Comparison of ENCODE assay signal across 8 mouse cellular contexts in genomic region chr13:21158785-21159474, GRCm38 (mm10). TPM values are rescaled to one million over a fixed set of nuclear protein-coding genes. Genes with fewer than 3 reads are reported as not detected.
DNase-seq lines count a peak whose midpoint lies in the region; ATAC-seq and TF ChIP-seq lines count a peak whose summit lies in the region.

No protein-coding gene starts in this region.

- POLR2A ChIA-PET in Patski (lab: Charles Lee), result no interaction called here

- peak overlapping the region; percentile 90 for H3K4me2 ChIP-seq in hindbrain, embryonic 13.5 days

- TF ChIP-seq CTCF in Patski (IDR thresholded peaks at IDR 0.05), result peak; percentile 94

- H3K27ac ChIP-seq in hindbrain, embryonic 13.5 days, result no peak overlapping the region

- 1% methylated on average over 19 of the region's 19 CpGs for WGBS in hindbrain, embryonic 13.5 days

- CTCF ChIA-PET in Patski (lab: Charles Lee), result interaction anchor here (1.0 to 3.9 kb wide), 3 partner anchors 10 to 41 kb away, joined by 3 to 12 read pairs (median 7); no protein-coding TSS in a partner anchor

- H3K4me1 ChIP-seq in hindbrain, embryonic 13.5 days (replicated peaks), result peaks cover 6% of the 10 kb centered on the region; the same call in 1 of the 2 replicates

- H3K9me3 ChIP-seq in hindbrain, embryonic 13.5 days, result no peaks in the 10 kb centered on the region

- peak overlapping the region; percentile 63 for H3K4me3 ChIP-seq in hindbrain, embryonic 13.5 days

- H3K36me3 ChIP-seq in hindbrain, embryonic 13.5 days, result no peaks in the 10 kb centered on the region

- DNase-seq in Patski (ENCODE audit: low read depth, low spot score), result no peak
- DNase-seq in cerebellum, adult 9-10 months, result peak; percentile 92
- DNase-seq in left cerebral cortex, adult 8-10 months (ENCODE audit: low spot score in 2 of 2), result peak; percentile 65 to 72
- peak; percentile 83 to 91 for DNase-seq in right cerebral cortex, postnatal 10 days (ENCODE audit: low spot score in 2 of 2)
- DNase-seq in urinary bladder, postnatal 4 days (ENCODE audit: low spot score in 2 of 2), result peak; percentile 62 to 91

- in situ Hi-C loops in Patski (cut with MboI; ENCODE audit: low pct_unique_long_range_greater_than_20kb), result loop anchor here (5.0 to 25.0 kb wide), 2 partner anchors 847 to 1797 kb away; no protein-coding TSS in a partner anchor

- peaks cover 6% of the 10 kb centered on the region for H3K27me3 ChIP-seq in Patski
- 0 out of 2 replicates have a peak, but pooled peaks cover under 1% of the 10 kb centered on the region for H3K27me3 ChIP-seq in hindbrain, embryonic 13.5 days

- peak overlapping the region; percentile 75 for H3K9ac ChIP-seq in hindbrain, embryonic 13.5 days

- ATAC-seq in Patski, result peak; percentile 63
- ATAC-seq in frontal cortex, adult (ENCODE audit: low TSS enrichment), result peak; percentile 90
- ATAC-seq in hindbrain, embryonic 13.5 days (ENCODE audit: low FRiP score), result peak; percentile 49
- ATAC-seq in megakaryocyte, adult 5-6 weeks (ENCODE audit: poor library complexity, severe bottlenecking), result peak; percentile 73

RNA-seq across cellular contexts. Expression of gene Olfr1368, which starts 13.3 kb away (rescaled TPM):
- polyA plus RNA-seq in Patski (2021), result not detected
- polyA plus RNA-seq in hindbrain, embryonic 13.5 days (2015; fragmentation: Nextera tagmentation; extraction: Ambion mirVana), result not detected in 2 replicates
- not detected for total RNA-seq in left cerebral cortex, adult 8-10 months (2022)
- not detected in 2 replicates for total RNA-seq in megakaryocyte, adult 5-6 weeks (2015)
- not detected in 2 replicates for total RNA-seq in megakaryocyte, adult 5-6 weeks (2017)

RNA-seq across cellular contexts. Expression of gene Trim27, which starts 20.3 kb away (rescaled TPM):
- 57.8 TPM for polyA plus RNA-seq in Patski (2021)
- 82.6 and 82.9 TPM in 2 replicates for polyA plus RNA-seq in hindbrain, embryonic 13.5 days (2015; fragmentation: Nextera tagmentation; extraction: Ambion mirVana)
- 10 to 100 TPM; 34.1 to 39.5 (median 35.3) TPM for total RNA-seq in left cerebral cortex, adult 8-10 months (2022)
- total RNA-seq in megakaryocyte, adult 5-6 weeks (2015), result 47.7 and 50.6 TPM in 2 replicates
- 79.9 and 84.0 TPM in 2 replicates for total RNA-seq in megakaryocyte, adult 5-6 weeks (2017)

RNA-seq across cellular contexts. Expression of gene Olfr263, which starts 29.5 kb away (rescaled TPM):
- not detected for polyA plus RNA-seq in Patski (2021)
- not detected in 2 replicates for polyA plus RNA-seq in hindbrain, embryonic 13.5 days (2015; fragmentation: Nextera tagmentation; extraction: Ambion mirVana)
- total RNA-seq in left cerebral cortex, adult 8-10 months (2022), result not detected
- total RNA-seq in megakaryocyte, adult 5-6 weeks (2015), result not detected in 2 replicates
- total RNA-seq in megakaryocyte, adult 5-6 weeks (2017), result not detected in 2 replicates

RNA-seq across cellular contexts. Expression of gene Olfr1369-ps1, which starts 47.6 kb away (rescaled TPM):
- 0.08 TPM for polyA plus RNA-seq in Patski (2021)
- polyA plus RNA-seq in hindbrain, embryonic 13.5 days (2015; fragmentation: Nextera tagmentation; extraction: Ambion mirVana), result 0.08 TPM in 1 of 2 replicates, not detected in the other
- total RNA-seq in left cerebral cortex, adult 8-10 months (2022), result not detected
- not detected in 2 replicates for total RNA-seq in megakaryocyte, adult 5-6 weeks (2015)
- 0.04 TPM in 1 of 2 replicates, not detected in the other for total RNA-seq in megakaryocyte, adult 5-6 weeks (2017)
